Mouse (Mus musculus) MEL (cell line): ENCODE results near the gene Hadha.

Experiments
- CHD2 ChIP-seq: IDR thresholded peaks from 2 replicates; pipeline ENCODE4 v1.6.1; 2011; ENCODE audit warnings: low read length, improper control_type of control experiment
- CTCF ChIP-seq, 3 experiments: IDR thresholded peaks in 2 of 3; conservative IDR thresholded peaks in 1 of 3; 2 replicates each; pipeline ENCODE4 v1.5.1; 2011 to 2012; ENCODE audit warnings: low read length in 3 of 3, low read depth in 2 of 3, mild to moderate bottlenecking in 2 of 3, improper control_type of control experiment in 1 of 3, inconsistent platforms in 1 of 3, mixed read lengths in 1 of 3, moderate library complexity in 1 of 3; ENCODE audit not compliant: control insufficient read depth in 1 of 3, insufficient read depth in 1 of 3, poor library complexity in 1 of 3, severe bottlenecking in 1 of 3
- E2F4 ChIP-seq: IDR thresholded peaks from 2 replicates; pipeline ENCODE4 v1.6.1; 2011; ENCODE audit warnings: low read depth, low read length, improper control_type of control experiment, borderline replicate concordance
- EP300 ChIP-seq, 2 experiments: IDR thresholded peaks; 2 replicates each; pipeline ENCODE4 v1.6.1; 2011; ENCODE audit warnings: improper control_type of control experiment in 2 of 2, low read length in 2 of 2, low read depth in 1 of 2, mild to moderate bottlenecking in 1 of 2
- ETS1 ChIP-seq: IDR thresholded peaks from 2 replicates; pipeline ENCODE4 v1.6.1; 2012; ENCODE audit warnings: low read depth, mild to moderate bottlenecking, inconsistent platforms, low read length, improper control_type of control experiment, moderate library complexity
- MAX ChIP-seq: IDR thresholded peaks from 2 replicates; pipeline ENCODE4 v1.6.1; 2011; ENCODE audit warnings: low read length, improper control_type of control experiment
- MYB ChIP-seq: IDR thresholded peaks from 2 replicates; pipeline ENCODE4 v1.6.1; 2011; ENCODE audit warnings: mild to moderate bottlenecking, low read depth, low read length, improper control_type of control experiment
- NRF1 ChIP-seq: IDR thresholded peaks from 2 replicates; pipeline ENCODE4 v1.6.1; 2014; ENCODE audit warnings: low read depth, mild to moderate bottlenecking, inconsistent platforms, low read length, improper control_type of control experiment, moderate library complexity; ENCODE audit not compliant: poor library complexity, insufficient read depth, severe bottlenecking
- POLR2A ChIP-seq, 2 experiments: IDR thresholded peaks; 2 replicates each; pipeline ENCODE4 v1.6.1; 2011 to 2012; ENCODE audit warnings: low read length in 2 of 2, mild to moderate bottlenecking in 2 of 2, control low read depth in 1 of 2, improper control_type of control experiment in 1 of 2, low read depth in 1 of 2, moderate library complexity in 1 of 2; ENCODE audit not compliant: control insufficient read depth in 1 of 2, insufficient read depth in 1 of 2, poor library complexity in 1 of 2
- SMC3 ChIP-seq: IDR thresholded peaks from 2 replicates; pipeline ENCODE4 v1.6.1; 2011; ENCODE audit warnings: low read depth, low read length, improper control_type of control experiment
- USF1 ChIP-seq: IDR thresholded peaks from 2 replicates; pipeline ENCODE4 v1.6.1; 2014; ENCODE audit warnings: low read depth, mild to moderate bottlenecking, inconsistent platforms, low read length, improper control_type of control experiment, moderate library complexity
- USF2 ChIP-seq, 2 experiments: IDR thresholded peaks; 2 replicates each; pipeline ENCODE4 v1.6.1; 2011 to 2012; ENCODE audit warnings: improper control_type of control experiment in 2 of 2, low read length in 2 of 2, borderline replicate concordance in 1 of 2, inconsistent platforms in 1 of 2, low read depth in 1 of 2, mild to moderate bottlenecking in 1 of 2; ENCODE audit not compliant: insufficient read depth in 1 of 2
- ZC3H11A ChIP-seq: IDR thresholded peaks from 2 replicates; pipeline ENCODE4 v1.6.1; 2012; ENCODE audit warnings: low read depth, mild to moderate bottlenecking, inconsistent platforms, low read length, improper control_type of control experiment
- ZNF384 ChIP-seq: IDR thresholded peaks from 2 replicates; pipeline ENCODE4 v1.6.1; 2012; ENCODE audit warnings: low read depth, mild to moderate bottlenecking, inconsistent platforms, low read length, improper control_type of control experiment

GRCm38 (mm10) chr5:30106756-30107155, 48.2 kb downstream of the Hadha start:
- no peak for TF ChIP-seq ZC3H11A
- TF ChIP-seq ETS1: no peak
- TF ChIP-seq CTCF (IDR thresholded peaks at IDR 0.05 in 2 of 3, conservative IDR thresholded peaks at IDR 0.05 in 1 of 3; ENCODE audit: control insufficient read depth in 1 of 3, insufficient read depth in 1 of 3, low read depth in 2 of 3, low read length in 3 of 3, poor library complexity in 1 of 3, severe bottlenecking in 1 of 3): no peak
- TF ChIP-seq SMC3: no peak
- TF ChIP-seq NRF1: no peak
- TF ChIP-seq MYB: no peak
- no peak for TF ChIP-seq POLR2A (IDR thresholded peaks at IDR 0.05; ENCODE audit: control insufficient read depth in 1 of 2, insufficient read depth in 1 of 2, low read depth in 1 of 2, low read length in 2 of 2, poor library complexity in 1 of 2)
- TF ChIP-seq USF1: no peak
- TF ChIP-seq EP300 (IDR thresholded peaks at IDR 0.05; ENCODE audit: low read depth in 1 of 2, low read length in 2 of 2): no peak
- TF ChIP-seq ZNF384: no peak
- TF ChIP-seq USF2 (IDR thresholded peaks at IDR 0.05; ENCODE audit: borderline replicate concordance in 1 of 2, insufficient read depth in 1 of 2, low read depth in 1 of 2, low read length in 2 of 2): no peak
- no peak for TF ChIP-seq MAX
- no peak for TF ChIP-seq CHD2
- no peak for TF ChIP-seq E2F4
